ENCODE assay signal across 8 mouse cellular contexts in the genomic region with DNA sequence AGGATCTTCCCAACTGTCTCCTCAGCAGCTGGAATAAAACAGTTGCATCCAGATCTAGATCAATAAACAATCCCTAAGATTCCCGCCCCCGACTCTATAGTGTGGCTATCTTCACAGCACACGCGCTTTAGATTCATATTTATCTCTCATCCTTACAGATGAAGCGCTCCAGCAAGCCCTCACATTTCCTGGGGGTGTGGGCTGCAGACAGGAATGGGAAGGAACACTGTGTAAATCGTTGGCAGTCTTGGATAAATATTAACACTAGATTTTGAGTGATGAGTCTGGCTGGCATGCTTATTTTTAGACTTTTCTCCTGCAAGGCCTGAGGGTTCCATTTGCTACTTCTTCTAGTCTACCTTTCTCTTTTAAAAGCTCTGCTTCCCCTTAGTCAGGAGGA. TPM values are rescaled to one million over a fixed set of nuclear protein-coding genes. Genes with fewer than 3 reads are reported as not detected.
DNase-seq lines count a peak whose midpoint lies in the region; ATAC-seq and TF ChIP-seq lines count a peak whose summit lies in the region.

No protein-coding gene starts in this region.

- no peaks in the 10 kb centered on the region for H3K27me3 ChIP-seq in cerebellum, adult 2 months (ENCODE audit: control insufficient read depth, insufficient read depth, low read length)
- 0 out of 2 replicates have a peak, but pooled peaks cover 3% of the 10 kb centered on the region for H3K27me3 ChIP-seq in hindbrain, embryonic 15.5 days
- no peaks in the 10 kb centered on the region for H3K27me3 ChIP-seq in liver, embryonic 12.5 days (replicated peaks)
- H3K27me3 ChIP-seq in stomach, embryonic 16.5 days (ENCODE audit: control insufficient read depth, insufficient read depth, low read length): no peaks in the 10 kb centered on the region

- no peak for DNase-seq in cerebellum, adult 2 months
- DNase-seq in cerebellum, adult 18-20 months: no peak
- peak; percentile 46 for DNase-seq in brain, adult 2 months (ENCODE audit: low read depth, low spot score)
- DNase-seq in spleen, postnatal 4 days (ENCODE audit: low spot score in 2 of 2): no peak
- no peak for DNase-seq in left cerebral cortex, postnatal 14 days (ENCODE audit: low spot score in 2 of 2)

- peak overlapping the region; percentile 69 for H3K9ac ChIP-seq in hindbrain, embryonic 15.5 days
- peak overlapping the region; percentile 96 for H3K9ac ChIP-seq in liver, embryonic 12.5 days
- peak overlapping the region; percentile 96 for H3K9ac ChIP-seq in stomach, embryonic 16.5 days (ENCODE audit: low read length)

- 55% methylated on average over 6 of the region's 6 CpGs for WGBS in cerebellum, adult 2 months
- WGBS in hindbrain, embryonic 15.5 days: 39% methylated on average over 6 of the region's 6 CpGs
- 4% methylated on average over 6 of the region's 6 CpGs for WGBS in liver, embryonic 12.5 days (ENCODE audit: insufficient replicate concordance)
- 5% methylated on average over 6 of the region's 6 CpGs for WGBS in stomach, embryonic 16.5 days

- intact Hi-C loops in left cerebral cortex, postnatal 14 days (cut with DNase I): no loop called here

- H3K4me2 ChIP-seq in hindbrain, embryonic 15.5 days: peak overlapping the region; percentile 94
- H3K4me2 ChIP-seq in liver, embryonic 12.5 days: peak overlapping the region; percentile 93
- H3K4me2 ChIP-seq in stomach, embryonic 16.5 days (ENCODE audit: low read depth, low read length): peak overlapping the region; percentile 71

- 0 out of 2 replicates have a peak, but pooled peaks cover 3% of the 10 kb centered on the region for H3K36me3 ChIP-seq in hindbrain, embryonic 15.5 days
- H3K36me3 ChIP-seq in liver, embryonic 12.5 days: peaks cover 32% of the 10 kb centered on the region
- 0 out of 2 replicates have a peak, but pooled peaks cover 2% of the 10 kb centered on the region for H3K36me3 ChIP-seq in stomach, embryonic 16.5 days (ENCODE audit: control insufficient read depth, insufficient read depth, low read length)

- peak overlapping the region; percentile 11 for H3K4me3 ChIP-seq in cerebellum, adult 2 months (replicated peaks; ENCODE audit: insufficient read depth, low read depth, low read length)
- peak overlapping the region; percentile 75 for H3K4me3 ChIP-seq in hindbrain, embryonic 15.5 days
- peak overlapping the region; percentile 92 for H3K4me3 ChIP-seq in liver, embryonic 12.5 days
- peak overlapping the region; percentile 96 for H3K4me3 ChIP-seq in stomach, embryonic 16.5 days (replicated peaks; ENCODE audit: low read length)

- ATAC-seq in hindbrain, embryonic 15.5 days (ENCODE audit: low FRiP score, low read depth): no peak
- no peak for ATAC-seq in liver, embryonic 12.5 days
- ATAC-seq in stomach, embryonic 16.5 days (ENCODE audit: insufficient read depth, low FRiP score): no peak

- no peak for TF ChIP-seq POLR2A in cerebellum, adult 2 months (IDR thresholded peaks at IDR 0.05; ENCODE audit: borderline replicate concordance, insufficient read depth, low read length)

- H3K9me3 ChIP-seq in hindbrain, embryonic 15.5 days: no peaks in the 10 kb centered on the region
- H3K9me3 ChIP-seq in liver, embryonic 12.5 days (replicated peaks): no peaks in the 10 kb centered on the region
- H3K9me3 ChIP-seq in stomach, embryonic 16.5 days (replicated peaks; ENCODE audit: control insufficient read depth, low read length): no peaks in the 10 kb centered on the region

- H3K4me1 ChIP-seq in cerebellum, adult 2 months (ENCODE audit: control insufficient read depth, insufficient read depth, low read length): no peaks in the 10 kb centered on the region; the same call in 1 of the 2 replicates
- H3K4me1 ChIP-seq in hindbrain, embryonic 15.5 days (replicated peaks): peaks cover 35% of the 10 kb centered on the region
- H3K4me1 ChIP-seq in liver, embryonic 12.5 days: peaks cover 82% of the 10 kb centered on the region
- H3K4me1 ChIP-seq in stomach, embryonic 16.5 days (ENCODE audit: control insufficient read depth, insufficient read depth, low read length): peaks cover 24% of the 10 kb centered on the region

- TF ChIP-seq CTCF in cerebellum, adult 2 months (IDR thresholded peaks at IDR 0.05; ENCODE audit: borderline replicate concordance, insufficient read depth, low read depth, low read length): no peak

- H3K27ac ChIP-seq in cerebellum, adult 2 months (ENCODE audit: insufficient read depth, low read length): no peak overlapping the region
- H3K27ac ChIP-seq in hindbrain, embryonic 15.5 days (replicated peaks): no peak overlapping the region
- peak overlapping the region; percentile 89 for H3K27ac ChIP-seq in liver, embryonic 12.5 days
- peak overlapping the region; percentile 83 for H3K27ac ChIP-seq in stomach, embryonic 16.5 days (ENCODE audit: low read length)

RNA-seq across cellular contexts. Expression of gene Prdx6, which starts 1.6 kb away (rescaled TPM):
- polyA plus RNA-seq in cerebellum, adult 2 months (2012; rRNA removed): 301 and 339 TPM in 2 replicates
- polyA plus RNA-seq in hindbrain, embryonic 15.5 days (2015; fragmentation: Nextera tagmentation; extraction: Ambion mirVana): 170 and 181 TPM in 2 replicates
- 467 and 508 TPM in 2 replicates for polyA plus RNA-seq in liver, embryonic 12.5 days (2016; fragmentation: Nextera tagmentation; extraction: Ambion mirVana)
- polyA plus RNA-seq in stomach, embryonic 16.5 days (2015; fragmentation: Nextera tagmentation; extraction: Ambion mirVana): 436 and 447 TPM in 2 replicates
- 100 to 1,000 TPM; 277 to 282 TPM for total RNA-seq in left cerebral cortex, postnatal 14 days (2021)

Comparison
In these comparisons a context has a peak if more than half of its experiments do, and no peak if none do; other contexts are left out.
1. H3K27ac ChIP-seq: peak in liver, embryonic 12.5 days (single experiment) and stomach, embryonic 16.5 days (single experiment); none in cerebellum, adult 2 months (single experiment) and hindbrain, embryonic 15.5 days (single experiment).
2. H3K4me3 ChIP-seq: peak in every context shown above with its lines; median percentile 96 in stomach, embryonic 16.5 days; 92 in liver, embryonic 12.5 days; 75 in hindbrain, embryonic 15.5 days; 11 in cerebellum, adult 2 months.
3. Peak in every context shown above with its lines, with median percentiles within 50 percentile points of each other: H3K4me2 ChIP-seq and H3K9ac ChIP-seq.